Mouse (Mus musculus): ENCODE measurements around the gene Hyal1. TPM values are rescaled to one million over a fixed set of nuclear protein-coding genes. Genes with fewer than 3 reads are reported as not detected.

Gene Hyal1
- polyA plus RNA-seq, 1 experiment from 2014 or later, result 13.8 TPM

- ATAC-seq (ENCODE audit: insufficient number of reproducible peaks, insufficient read depth, low FRiP score, low TSS enrichment, low read depth), result no peak
- Histone ChIP-seq H3K4me1 (peaks cover 58% of the 10 kb centered on the region), H3K4me2 (peak overlapping the region; percentile 64), H3K9me3 (no peaks in the 10 kb centered on the region), H3K4me3 (no peak overlapping the region), H3K9ac (peak overlapping the region; percentile 72; the same call in 1 of the 2 replicates), H3K27ac (peak overlapping the region; percentile 83), H3K36me3 (peaks cover 38% of the 10 kb centered on the region), H3K27me3 (no peaks in the 10 kb centered on the region)
- WGBS, result 72% methylated on average over 14 of the region's 14 CpGs
Observed at GRCm38 (mm10) chr9:107575579-107576356, 959 bp upstream of the Hyal1 start.

- no peaks in the 10 kb centered on the region for H3K27me3 ChIP-seq
- no peak overlapping the region for H3K27ac ChIP-seq
- WGBS, result 89% methylated on average over 10 of the region's 10 CpGs
- no peak overlapping the region for H3K9ac ChIP-seq
- no peaks in the 10 kb centered on the region for H3K9me3 ChIP-seq
- H3K4me3 ChIP-seq, result no peak overlapping the region
- H3K4me2 ChIP-seq, result peak overlapping the region; percentile 64
- peaks cover 54% of the 10 kb centered on the region for H3K4me1 ChIP-seq
- peaks cover 22% of the 10 kb centered on the region for H3K36me3 ChIP-seq
- no peak for ATAC-seq (ENCODE audit: insufficient number of reproducible peaks, insufficient read depth, low FRiP score, low TSS enrichment, low read depth)
Observed at GRCm38 (mm10) chr9:107577871-107578270, 1.1 kb downstream of the Hyal1 start.

- Histone ChIP-seq H3K4me2 (peak within 1 kb of the TSS; percentile 93), H3K27me3 (no peaks in the 10 kb centered on the region), H3K27ac (peak within 1 kb of the TSS; percentile 96; the same call in 1 of the 2 replicates), H3K9me3 (no peaks in the 10 kb centered on the region), H3K9ac (peak within 1 kb of the TSS; percentile 83), H3K36me3 (peaks cover 22% of the 10 kb centered on the region), H3K4me1 (peaks cover 54% of the 10 kb centered on the region), H3K4me3 (0 out of 2 replicates have a peak within 1 kb of the TSS, but pooled peaks have one; percentile 6)
- 76% methylated on average over 3 of the region's 3 CpGs for WGBS
- no peak for ATAC-seq (ENCODE audit: insufficient number of reproducible peaks, insufficient read depth, low FRiP score, low TSS enrichment, low read depth)
Observed at GRCm38 (mm10) chr9:107578587-107578986, 1.9 kb downstream of the Hyal1 start, which contains the start of gene Naa80. Gene Naa80, plus strand, starts transcription at chr9:107578887.

- Histone ChIP-seq H3K4me3 (0 out of 2 replicates have a peak overlapping the region, but pooled peaks have one; percentile 6), H3K27me3 (no peaks in the 10 kb centered on the region), H3K36me3 (peaks cover 25% of the 10 kb centered on the region), H3K4me1 (peaks cover 54% of the 10 kb centered on the region), H3K27ac (peak overlapping the region; percentile 96; the same call in 1 of the 2 replicates), H3K4me2 (peak overlapping the region; percentile 93), H3K9ac (peak overlapping the region; percentile 83), H3K9me3 (no peaks in the 10 kb centered on the region)
- ATAC-seq (ENCODE audit: insufficient number of reproducible peaks, insufficient read depth, low FRiP score, low TSS enrichment, low read depth), result no peak
- 95% methylated on average over 14 of the region's 14 CpGs for WGBS
Observed at GRCm38 (mm10) chr9:107579023-107579900, 2.5 kb downstream of the Hyal1 start.

GRCm38 (mm10) chr9:107580501-107581317, 4.0 kb downstream of the Hyal1 start, which contains the start of gene Hyal3:
Gene Hyal3, plus strand, starts transcription at chr9:107580818.
- Histone ChIP-seq H3K4me2 (peak within 1 kb of the TSS; percentile 93), H3K9ac (peak within 1 kb of the TSS; percentile 83), H3K36me3 (peaks cover 20% of the 10 kb centered on the region), H3K27me3 (no peaks in the 10 kb centered on the region), H3K4me3 (peak within 1 kb of the TSS; percentile 59), H3K4me1 (peaks cover 54% of the 10 kb centered on the region), H3K9me3 (no peaks in the 10 kb centered on the region), H3K27ac (peak within 1 kb of the TSS; percentile 96)
- peak; percentile 61 for ATAC-seq (ENCODE audit: insufficient number of reproducible peaks, insufficient read depth, low FRiP score, low TSS enrichment, low read depth)
- WGBS, result under 1% methylated on average over 32 of the region's 32 CpGs

- Histone ChIP-seq H3K9ac (peak overlapping the region; percentile 83), H3K9me3 (no peaks in the 10 kb centered on the region), H3K27ac (peak overlapping the region; percentile 96), H3K4me3 (peak overlapping the region; percentile 59), H3K27me3 (no peaks in the 10 kb centered on the region), H3K36me3 (peaks cover 20% of the 10 kb centered on the region), H3K4me1 (peaks cover 46% of the 10 kb centered on the region), H3K4me2 (peak overlapping the region; percentile 93)
- ATAC-seq (ENCODE audit: insufficient number of reproducible peaks, insufficient read depth, low FRiP score, low TSS enrichment, low read depth), result no peak
- 72% methylated on average over 4 of the region's 4 CpGs for WGBS
Observed at GRCm38 (mm10) chr9:107581584-107581983, 4.9 kb downstream of the Hyal1 start.

- WGBS, result 86% methylated on average over 7 of the region's 7 CpGs
- Histone ChIP-seq H3K36me3 (peaks cover 20% of the 10 kb centered on the region), H3K4me3 (no peak overlapping the region), H3K27ac (no peak overlapping the region), H3K4me1 (peaks cover 36% of the 10 kb centered on the region), H3K27me3 (no peaks in the 10 kb centered on the region), H3K9me3 (no peaks in the 10 kb centered on the region), H3K9ac (0 out of 2 replicates have a peak overlapping the region, but pooled peaks have one; percentile 83), H3K4me2 (peak overlapping the region; percentile 93; the same call in 1 of the 2 replicates)
- no peak for ATAC-seq (ENCODE audit: insufficient number of reproducible peaks, insufficient read depth, low FRiP score, low TSS enrichment, low read depth)
Observed at GRCm38 (mm10) chr9:107582509-107583062, 5.9 kb downstream of the Hyal1 start.

- 93% methylated on average over 14 of the region's 14 CpGs for WGBS
- ATAC-seq (ENCODE audit: insufficient number of reproducible peaks, insufficient read depth, low FRiP score, low TSS enrichment, low read depth), result no peak
- Histone ChIP-seq H3K9me3 (no peaks in the 10 kb centered on the region), H3K4me2 (no peak overlapping the region), H3K27ac (no peak overlapping the region), H3K4me3 (no peak overlapping the region), H3K36me3 (peaks cover 20% of the 10 kb centered on the region), H3K4me1 (peaks cover 32% of the 10 kb centered on the region), H3K27me3 (no peaks in the 10 kb centered on the region), H3K9ac (no peak overlapping the region)
Observed at GRCm38 (mm10) chr9:107583174-107583573, 6.4 kb downstream of the Hyal1 start.

GRCm38 (mm10) chr9:107586504-107586903, 9.8 kb downstream of the Hyal1 start:
- peaks cover 19% of the 10 kb centered on the region for H3K4me1 ChIP-seq
- no peak overlapping the region for H3K4me2 ChIP-seq
- H3K9ac ChIP-seq, result no peak overlapping the region
- no peaks in the 10 kb centered on the region for H3K27me3 ChIP-seq
- no peaks in the 10 kb centered on the region for H3K9me3 ChIP-seq
- 92% methylated on average over 5 of the region's 5 CpGs for WGBS
- no peak overlapping the region for H3K4me3 ChIP-seq
- no peak overlapping the region for H3K27ac ChIP-seq
- ATAC-seq (ENCODE audit: insufficient number of reproducible peaks, insufficient read depth, low FRiP score, low TSS enrichment, low read depth), result no peak
- H3K36me3 ChIP-seq, result peaks cover 39% of the 10 kb centered on the region

GRCm38 (mm10) chr9:107586974-107587832, 10.5 kb downstream of the Hyal1 start, which contains the start of gene Ifrd2:
Gene Ifrd2, plus strand, starts transcription at chr9:107587642.
- H3K36me3 ChIP-seq, result peaks cover 46% of the 10 kb centered on the region

More at GRCm38 (mm10) chr9:107586974-107587832, 10.5 kb downstream of the Hyal1 start, which contains the start of gene Ifrd2:
- Histone ChIP-seq H3K4me2 (peak within 1 kb of the TSS; percentile 70), H3K9me3 (no peaks in the 10 kb centered on the region), H3K27me3 (no peaks in the 10 kb centered on the region), H3K9ac (peak within 1 kb of the TSS; percentile 73), H3K4me1 (peaks cover 12% of the 10 kb centered on the region), H3K27ac (peak within 1 kb of the TSS; percentile 7; the same call in 1 of the 2 replicates), H3K4me3 (peak within 1 kb of the TSS; percentile 72)
- ATAC-seq (ENCODE audit: insufficient number of reproducible peaks, insufficient read depth, low FRiP score, low TSS enrichment, low read depth), result peak; percentile 93
- WGBS, result 13% methylated on average over 46 of the region's 46 CpGs
